Mouse (Mus musculus) cerebellum, adult 2 months (tissue): ENCODE results near the gene Pigr. TPM values are rescaled to one million over a fixed set of nuclear protein-coding genes. Genes with fewer than 3 reads are reported as not detected.

Experiments
- DNase-seq, 2 experiments: peaks; one replicate each; pipeline ENCODE4 v3.0.0; 2021
- H3K27ac ChIP-seq: fragments of 200-500 bp; 2 replicates; pipeline ENCODE4 v1.5.1; 2012; ENCODE audit warnings: low read length, control low read depth, inconsistent platforms; ENCODE audit not compliant: insufficient read depth
- H3K27me3 ChIP-seq: fragments of 200-500 bp; 2 replicates; pipeline ENCODE4 v1.6.1; 2012; ENCODE audit warnings: inconsistent platforms, mild to moderate bottlenecking, low read length, moderate library complexity; ENCODE audit not compliant: control insufficient read depth, insufficient read depth
- H3K4me1 ChIP-seq: fragments of 200-500 bp; 2 replicates; pipeline ENCODE4 v1.6.1; 2011; ENCODE audit warnings: low read length; ENCODE audit not compliant: control insufficient read depth, insufficient read depth
- H3K4me3 ChIP-seq: fragments of 200-500 bp; replicated peaks from 2 replicates; pipeline ENCODE3; 2011; ENCODE audit warnings: mild to moderate bottlenecking, low read depth, low read length, control low read depth; ENCODE audit not compliant: insufficient read depth
- CTCF ChIP-seq: fragments of 200-500 bp; IDR thresholded peaks from 2 replicates; pipeline ENCODE4 v1.5.1; 2011; ENCODE audit warnings: low read depth, mild to moderate bottlenecking, control low read depth, low read length, moderate library complexity, borderline replicate concordance; ENCODE audit not compliant: insufficient read depth
- POLR2A ChIP-seq: fragments of 200-500 bp; IDR thresholded peaks from 2 replicates; pipeline ENCODE4 v1.6.1; 2011; ENCODE audit warnings: low read length, control low read depth, borderline replicate concordance; ENCODE audit not compliant: insufficient read depth
- WGBS: fragments of 180-500 bp; shearing (Covaris S2); methylation state at CpG from one replicate; pipeline ENCODE4 v1.1.7; 2018; 5-methylcytosine and 5-hydroxymethylcytosine counted together
- polyA plus RNA-seq: library from polyadenylated mRNA; depleted of rRNA; stranded (reverse); fragments of >200 nt; gene quantifications from 2 replicates; pipeline ENCODE4 v1.2.3, GENCODE M21; 2012; rRNA removed

Pigr gene
- polyA plus RNA-seq, 1 experiment: 0.05 TPM

DNA sequence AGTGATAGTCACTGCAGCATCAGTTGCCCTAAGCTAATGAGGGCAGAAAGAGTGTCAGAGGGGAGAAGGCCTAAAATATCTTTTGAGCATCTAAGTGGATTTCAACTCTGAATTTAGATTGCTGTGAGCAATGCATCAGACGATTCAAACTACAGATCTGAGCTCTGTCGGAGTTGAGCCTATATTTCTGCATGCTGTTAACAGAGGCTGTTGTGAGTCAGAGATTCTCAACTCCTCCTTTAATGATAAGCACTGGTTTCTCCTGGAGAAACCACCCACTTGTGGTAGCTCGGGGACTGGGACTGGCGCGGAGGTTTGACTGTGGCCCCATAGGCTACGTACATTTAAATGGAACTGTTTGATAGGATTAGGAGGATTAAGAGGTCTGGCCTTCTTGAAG, 68.0 kb downstream of the Pigr start:
- DNase-seq: no peak
- 83% methylated on average over 6 of the region's 6 CpGs for WGBS
- Histone ChIP-seq H3K4me3 (no peak overlapping the region), H3K27ac (no peak overlapping the region), H3K27me3 (no peaks in the 10 kb centered on the region), H3K4me1 (no peaks in the 10 kb centered on the region)
- TF ChIP-seq CTCF (no peak), POLR2A (no peak)

Other genes with a start within 250 kb of the Pigr start
- not detected in 2 replicates for gene Zp3r, start 197.1 kb upstream of the Pigr start, polyA plus RNA-seq
- not detected in 2 replicates for gene C4bp, start 165.1 kb upstream of the Pigr start, polyA plus RNA-seq
- not detected in 2 replicates for gene Gm29427, start 110.9 kb upstream of the Pigr start, polyA plus RNA-seq
- gene Yod1, start 109.4 kb upstream of the Pigr start, polyA plus RNA-seq: 7.6 and 7.8 TPM in 2 replicates
- gene Pfkfb2, start 97.4 kb upstream of the Pigr start, polyA plus RNA-seq: 42.6 and 42.8 TPM in 2 replicates
- 2.9 TPM in 2 replicates for gene AA986860, start 94.7 kb upstream of the Pigr start, polyA plus RNA-seq
- 0.07 TPM in 1 of 2 replicates, not detected in the other for gene Fcamr, start 25.8 kb upstream of the Pigr start, polyA plus RNA-seq
- gene Fcmr, start 39.0 kb downstream of the Pigr start, polyA plus RNA-seq: 0.82 and 1.1 TPM in 2 replicates
- gene Il24, start 60.8 kb downstream of the Pigr start, polyA plus RNA-seq: not detected in 2 replicates
- gene Il20, start 84.8 kb downstream of the Pigr start, polyA plus RNA-seq: not detected in 2 replicates
- gene Il19, start 113.4 kb downstream of the Pigr start, polyA plus RNA-seq: 0.10 TPM in 1 of 2 replicates, not detected in the other
- not detected in 2 replicates for gene Il10, start 193.2 kb downstream of the Pigr start, polyA plus RNA-seq